Mouse (Mus musculus) gastrocnemius, adult 8-10 months (tissue): ENCODE measurements around the gene Tmem131. TPM values are rescaled to one million over a fixed set of nuclear protein-coding genes. Genes with fewer than 3 reads are reported as not detected.

Source experiments
- DNase-seq, 2 experiments: peaks; one replicate each; pipeline ENCODE4 v3.0.0; 2022; ENCODE audit warnings: low spot score in 2 of 2
- total RNA-seq, 4 experiments: library from RNA; stranded (reverse); gene quantifications; 2 replicates each; pipeline ENCODE4 v1.2.4; 2022

The Tmem131 gene
- total RNA-seq, 4 experiments from 2014 or later: 22.6 to 28.6 (median 27.4) TPM

- peak in 1 of 2 experiments; percentile 13 for DNase-seq
These were observed 4.6 kb downstream of the Tmem131 start for GRCm38 (mm10) chr1:36938801-36939286.

- no peak for DNase-seq
These were observed 5.1 kb downstream of the Tmem131 start for GRCm38 (mm10) chr1:36938348-36938747.

- no peak for DNase-seq
These were observed 5.8 kb downstream of the Tmem131 start for GRCm38 (mm10) chr1:36937648-36938047.

- no peak for DNase-seq
These were observed 6.5 kb downstream of the Tmem131 start for GRCm38 (mm10) chr1:36937015-36937414.

GRCm38 (mm10) chr1:36936567-36936966 is 6.9 kb downstream of the Tmem131 start:
- no peak for DNase-seq

GRCm38 (mm10) chr1:36934778-36935177 is 8.7 kb downstream of the Tmem131 start:
- no peak for DNase-seq

- DNase-seq: no peak
These were observed 9.4 kb downstream of the Tmem131 start for GRCm38 (mm10) chr1:36933965-36934585.

GRCm38 (mm10) chr1:36932231-36932630 is 11.2 kb downstream of the Tmem131 start:
- no peak for DNase-seq

- no peak for DNase-seq
These were observed 12.6 kb downstream of the Tmem131 start for GRCm38 (mm10) chr1:36930911-36931310.

- no peak for DNase-seq
These were observed 13.5 kb downstream of the Tmem131 start for GRCm38 (mm10) chr1:36929996-36930395.

- no peak for DNase-seq
These were observed 14.8 kb downstream of the Tmem131 start for GRCm38 (mm10) chr1:36928357-36929330.

- DNase-seq: no peak
These were observed 15.9 kb downstream of the Tmem131 start for GRCm38 (mm10) chr1:36927569-36927968.

- DNase-seq: no peak
These were observed 16.7 kb downstream of the Tmem131 start for GRCm38 (mm10) chr1:36926738-36927137.

- no peak for DNase-seq
These were observed 17.2 kb downstream of the Tmem131 start for GRCm38 (mm10) chr1:36926246-36926645.

- no peak for DNase-seq
These were observed 17.7 kb downstream of the Tmem131 start for GRCm38 (mm10) chr1:36925781-36926180.

GRCm38 (mm10) chr1:36924853-36925252 is 18.6 kb downstream of the Tmem131 start:
- no peak for DNase-seq

GRCm38 (mm10) chr1:36923911-36924310 is 19.6 kb downstream of the Tmem131 start:
- DNase-seq: no peak

- DNase-seq: no peak
These were observed 20.6 kb downstream of the Tmem131 start for GRCm38 (mm10) chr1:36922623-36923421.

- DNase-seq: no peak
These were observed 21.7 kb downstream of the Tmem131 start for GRCm38 (mm10) chr1:36921614-36922393.

- peak in 1 of 2 experiments; percentile 33 for DNase-seq
These were observed 22.7 kb downstream of the Tmem131 start for GRCm38 (mm10) chr1:36920726-36921125.
